Mouse (Mus musculus): Measurements from ENCODE around the gene Pdzrn4. TPM values are rescaled to one million over a fixed set of nuclear protein-coding genes. Genes with fewer than 3 reads are reported as not detected.
A peak's percentile ranks its signal among the peaks of the same experiment; 100 is the strongest.

Gene Pdzrn4
- polyA plus RNA-seq, 1 experiment from 2014 or later: 1.9 TPM

DNA sequence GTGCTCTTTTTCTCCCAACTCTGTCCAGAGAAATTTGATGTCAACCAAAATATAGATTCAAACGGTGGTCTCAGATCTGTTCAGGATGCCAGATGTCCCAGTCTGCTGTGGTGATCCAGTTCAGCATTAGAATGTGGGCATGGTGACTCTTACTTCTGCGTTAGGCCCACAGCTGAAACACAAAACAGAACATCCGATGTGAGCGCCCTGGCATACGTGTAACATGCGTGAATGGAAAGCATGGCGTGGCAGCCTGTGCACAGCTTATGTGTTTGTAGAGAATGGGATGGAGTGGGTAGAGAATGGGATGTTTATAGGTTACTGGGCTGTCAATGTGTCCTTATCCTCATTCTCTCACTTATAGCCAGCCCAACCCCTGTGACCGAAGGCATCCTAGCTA lies 52.4 kb downstream of the Pdzrn4 start:
- Histone ChIP-seq H3K4me2 (replicated peaks; ENCODE audit: low read depth, low read length) (no peak overlapping the region), H3K27me3 (ENCODE audit: control insufficient read depth, insufficient read depth, low read length) (no peaks in the 10 kb centered on the region), H3K4me1 (ENCODE audit: control insufficient read depth, insufficient read depth, low read length) (no peaks in the 10 kb centered on the region), H3K4me3 (ENCODE audit: low read length) (no peak overlapping the region), H3K27ac (ENCODE audit: low read depth, low read length) (no peak overlapping the region), H3K9me3 (ENCODE audit: control insufficient read depth, low read length) (no peaks in the 10 kb centered on the region), H3K9ac (ENCODE audit: low read depth, low read length) (no peak overlapping the region), H3K36me3 (ENCODE audit: control insufficient read depth, insufficient read depth, low read length) (no peaks in the 10 kb centered on the region)
- ATAC-seq (ENCODE audit: low FRiP score, low TSS enrichment): no peak
- WGBS: 92% methylated on average over 8 of the region's 8 CpGs

DNA sequence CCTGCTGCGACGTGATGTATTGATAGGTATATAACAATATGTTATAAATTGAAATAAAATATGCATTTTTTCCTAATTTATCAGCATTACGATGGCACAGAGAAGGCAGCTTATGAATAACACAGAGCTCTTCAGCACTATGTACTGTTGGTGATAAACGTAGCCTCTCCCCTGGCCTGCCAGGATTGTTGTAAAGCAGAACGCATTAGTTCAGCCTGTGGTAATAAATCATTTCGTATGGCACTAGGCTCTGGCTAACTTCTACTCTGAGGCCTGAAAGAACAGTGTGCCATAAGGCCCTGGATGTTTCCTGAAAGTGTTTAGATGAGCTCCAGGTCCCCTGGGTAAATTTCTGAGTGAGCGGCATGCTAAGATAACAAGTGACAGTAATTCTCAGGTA lies 55.9 kb downstream of the Pdzrn4 start:
- Histone ChIP-seq H3K9me3 (ENCODE audit: control insufficient read depth, low read length) (no peaks in the 10 kb centered on the region), H3K36me3 (ENCODE audit: control insufficient read depth, insufficient read depth, low read length) (no peaks in the 10 kb centered on the region), H3K27ac (ENCODE audit: low read depth, low read length) (no peak overlapping the region), H3K4me1 (ENCODE audit: control insufficient read depth, insufficient read depth, low read length) (no peaks in the 10 kb centered on the region), H3K27me3 (ENCODE audit: control insufficient read depth, insufficient read depth, low read length) (no peaks in the 10 kb centered on the region), H3K9ac (ENCODE audit: low read depth, low read length) (no peak overlapping the region), H3K4me3 (ENCODE audit: low read length) (no peak overlapping the region), H3K4me2 (replicated peaks; ENCODE audit: low read depth, low read length) (no peak overlapping the region)
- 56% methylated on average over 7 of the region's 7 CpGs for WGBS
- no peak for ATAC-seq (ENCODE audit: low FRiP score, low TSS enrichment)

DNA sequence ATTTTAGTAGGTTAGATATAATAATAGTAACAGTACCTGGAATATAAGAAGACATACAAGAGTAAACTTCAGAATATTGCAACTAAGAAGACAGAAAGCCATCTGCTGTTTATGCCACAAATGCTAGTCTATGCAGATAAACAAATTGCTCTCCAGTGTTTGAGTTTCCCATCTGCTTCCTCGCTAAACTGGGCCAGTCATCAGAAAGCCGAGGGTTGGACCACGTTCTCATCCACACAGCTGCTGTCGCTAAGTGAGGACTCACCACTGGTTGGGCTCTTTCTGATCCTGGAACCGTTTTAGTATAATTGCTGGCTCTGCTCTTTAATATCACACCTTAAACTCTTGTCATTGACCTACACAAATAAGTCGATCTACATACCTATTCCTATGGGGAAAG lies 85.5 kb downstream of the Pdzrn4 start:
- no peaks in the 10 kb centered on the region for H3K9me3 ChIP-seq (ENCODE audit: control insufficient read depth, low read length)
- ATAC-seq (ENCODE audit: low FRiP score, low TSS enrichment): no peak
- H3K4me2 ChIP-seq (replicated peaks; ENCODE audit: low read depth, low read length): no peak overlapping the region
- no peak overlapping the region for H3K27ac ChIP-seq (ENCODE audit: low read depth, low read length)
- no peak overlapping the region for H3K4me3 ChIP-seq (ENCODE audit: low read length)
- 85% methylated on average over 6 of the region's 6 CpGs for WGBS
- H3K4me1 ChIP-seq (ENCODE audit: control insufficient read depth, insufficient read depth, low read length): no peaks in the 10 kb centered on the region
- no peaks in the 10 kb centered on the region for H3K27me3 ChIP-seq (ENCODE audit: control insufficient read depth, insufficient read depth, low read length)
- no peaks in the 10 kb centered on the region for H3K36me3 ChIP-seq (ENCODE audit: control insufficient read depth, insufficient read depth, low read length)
- H3K9ac ChIP-seq (ENCODE audit: low read depth, low read length): no peak overlapping the region

DNA sequence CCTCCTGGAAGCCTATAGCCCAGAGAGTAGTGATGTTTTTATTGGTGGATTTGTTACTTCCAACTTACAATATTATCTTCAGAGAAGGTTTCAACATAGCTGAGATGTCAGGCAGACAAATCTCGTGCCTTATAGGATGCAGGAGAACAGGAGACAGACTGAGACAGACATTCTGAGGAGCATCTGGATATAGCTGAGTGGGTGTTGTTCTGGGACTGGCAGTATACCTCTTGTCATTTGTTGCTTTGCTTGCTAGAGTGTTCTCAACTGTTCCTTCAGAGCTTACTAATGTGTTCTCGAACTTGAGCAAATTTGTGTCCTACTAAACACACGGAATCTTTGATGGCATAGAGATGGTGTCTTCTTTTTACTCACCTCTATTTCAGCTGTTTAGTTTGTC lies 94.7 kb downstream of the Pdzrn4 start:
- H3K4me2 ChIP-seq (replicated peaks; ENCODE audit: low read depth, low read length): no peak overlapping the region
- no peaks in the 10 kb centered on the region for H3K27me3 ChIP-seq (ENCODE audit: control insufficient read depth, insufficient read depth, low read length)
- ATAC-seq (ENCODE audit: low FRiP score, low TSS enrichment): no peak
- H3K9me3 ChIP-seq (ENCODE audit: control insufficient read depth, low read length): no peaks in the 10 kb centered on the region
- H3K4me1 ChIP-seq (ENCODE audit: control insufficient read depth, insufficient read depth, low read length): no peaks in the 10 kb centered on the region
- H3K9ac ChIP-seq (ENCODE audit: low read depth, low read length): no peak overlapping the region
- no peak overlapping the region for H3K4me3 ChIP-seq (ENCODE audit: low read length)
- H3K36me3 ChIP-seq (ENCODE audit: control insufficient read depth, insufficient read depth, low read length): no peaks in the 10 kb centered on the region
- 77% methylated on average over 3 of the region's 3 CpGs for WGBS
- H3K27ac ChIP-seq (ENCODE audit: low read depth, low read length): no peak overlapping the region

DNA sequence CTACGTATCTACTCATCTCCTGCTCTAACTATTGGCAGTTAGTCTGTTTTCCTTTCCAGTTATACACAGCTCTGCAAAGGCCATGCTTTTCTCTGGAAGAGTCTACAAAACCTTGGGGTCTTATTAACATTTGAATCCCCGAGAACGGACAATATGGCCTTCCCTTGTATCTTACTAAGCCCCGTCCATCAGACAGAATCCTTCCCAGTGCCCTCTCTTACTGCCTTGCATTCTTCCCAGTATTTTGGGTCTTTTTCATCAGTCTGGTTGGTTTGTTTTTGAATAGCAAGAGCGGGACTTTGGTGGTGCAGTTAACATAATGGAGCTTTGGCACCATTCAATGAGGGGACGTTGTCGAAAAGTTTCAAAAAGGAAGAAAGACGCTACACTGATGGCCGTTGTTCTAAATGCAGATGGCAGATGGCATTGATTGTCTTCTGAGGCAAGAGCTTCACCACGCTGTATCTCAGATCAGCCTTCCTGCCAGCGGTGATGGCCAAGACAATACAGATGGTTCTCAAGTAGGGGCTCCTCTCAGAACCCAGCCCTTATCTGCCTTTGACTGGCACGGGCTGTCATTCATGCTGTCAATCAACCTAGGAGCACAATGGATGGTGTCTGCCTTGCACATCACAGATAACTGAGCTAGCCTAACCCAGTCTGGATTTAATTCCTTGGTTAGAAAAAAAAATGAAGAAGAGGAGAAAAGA lies 98.9 kb downstream of the Pdzrn4 start:
- Histone ChIP-seq H3K4me1 (ENCODE audit: control insufficient read depth, insufficient read depth, low read length) (no peaks in the 10 kb centered on the region), H3K36me3 (ENCODE audit: control insufficient read depth, insufficient read depth, low read length) (no peaks in the 10 kb centered on the region), H3K4me2 (replicated peaks; ENCODE audit: low read depth, low read length) (no peak overlapping the region), H3K9me3 (ENCODE audit: control insufficient read depth, low read length) (no peaks in the 10 kb centered on the region), H3K27me3 (ENCODE audit: control insufficient read depth, insufficient read depth, low read length) (no peaks in the 10 kb centered on the region), H3K9ac (ENCODE audit: low read depth, low read length) (no peak overlapping the region), H3K4me3 (ENCODE audit: low read length) (no peak overlapping the region), H3K27ac (ENCODE audit: low read depth, low read length) (no peak overlapping the region)
- WGBS: 94% methylated on average over 12 of the region's 12 CpGs
- no peak for ATAC-seq (ENCODE audit: low FRiP score, low TSS enrichment)

DNA sequence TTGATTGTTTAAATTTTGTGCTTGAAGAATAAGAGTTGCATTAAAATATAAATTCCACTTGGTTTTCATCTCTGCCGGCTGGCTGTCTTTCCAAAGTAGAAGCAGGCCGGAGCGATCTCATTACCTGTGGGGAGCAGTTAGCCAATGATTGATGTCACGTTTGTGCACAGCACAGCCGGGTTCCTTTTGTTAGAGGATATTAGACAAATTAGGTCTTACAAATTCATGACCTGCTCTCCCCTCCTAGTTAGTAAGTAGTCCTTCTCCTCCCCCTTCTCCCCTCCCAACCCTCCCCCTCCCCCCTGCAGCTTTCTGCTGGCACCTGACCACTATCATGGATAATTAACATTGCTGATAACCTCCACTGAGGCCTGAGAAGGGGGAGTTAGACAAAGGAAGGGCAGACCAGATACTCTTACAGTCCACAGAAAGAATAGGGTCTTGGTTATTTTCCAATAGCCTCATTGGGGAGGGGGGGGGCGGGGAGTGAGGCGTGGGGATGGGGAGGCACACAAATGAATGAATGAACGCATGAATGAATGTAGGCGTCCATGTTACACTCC lies 103.7 kb downstream of the Pdzrn4 start:
- Histone ChIP-seq H3K9me3 (ENCODE audit: control insufficient read depth, low read length) (no peaks in the 10 kb centered on the region), H3K9ac (ENCODE audit: low read depth, low read length) (no peak overlapping the region), H3K4me3 (ENCODE audit: low read length) (no peak overlapping the region), H3K4me1 (ENCODE audit: control insufficient read depth, insufficient read depth, low read length) (no peaks in the 10 kb centered on the region), H3K27ac (ENCODE audit: low read depth, low read length) (no peak overlapping the region), H3K36me3 (ENCODE audit: control insufficient read depth, insufficient read depth, low read length) (no peaks in the 10 kb centered on the region), H3K4me2 (replicated peaks; ENCODE audit: low read depth, low read length) (no peak overlapping the region), H3K27me3 (ENCODE audit: control insufficient read depth, insufficient read depth, low read length) (no peaks in the 10 kb centered on the region)
- WGBS: 49% methylated on average over 9 of the region's 9 CpGs
- 0 out of 2 replicates have a peak, but pooled peaks have one; percentile 52 for ATAC-seq (ENCODE audit: low FRiP score, low TSS enrichment)

DNA sequence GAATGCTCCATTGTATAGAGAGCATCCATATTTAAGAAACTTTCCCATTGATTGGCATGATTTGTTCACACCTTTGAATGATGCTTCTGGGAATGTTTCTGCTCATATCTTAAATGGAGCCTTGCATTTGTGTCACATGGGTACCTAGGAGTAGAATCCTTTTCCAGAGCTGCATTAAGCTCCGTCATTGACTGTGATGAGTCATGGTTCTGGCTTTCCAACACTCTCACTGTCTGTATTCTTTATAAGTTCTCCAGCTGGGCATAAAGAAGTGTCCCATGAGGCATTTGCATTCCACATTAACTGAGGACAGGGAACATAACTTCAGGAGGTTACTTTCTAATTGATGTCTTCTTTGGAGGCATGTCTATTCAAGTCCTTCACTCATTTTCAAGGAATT lies 106.1 kb downstream of the Pdzrn4 start:
- no peaks in the 10 kb centered on the region for H3K9me3 ChIP-seq (ENCODE audit: control insufficient read depth, low read length)
- no peak for ATAC-seq (ENCODE audit: low FRiP score, low TSS enrichment)
- no peak overlapping the region for H3K4me3 ChIP-seq (ENCODE audit: low read length)
- WGBS: 77% methylated on average over 1 of the region's 1 CpGs
- no peaks in the 10 kb centered on the region for H3K27me3 ChIP-seq (ENCODE audit: control insufficient read depth, insufficient read depth, low read length)
- H3K36me3 ChIP-seq (ENCODE audit: control insufficient read depth, insufficient read depth, low read length): no peaks in the 10 kb centered on the region
- H3K4me1 ChIP-seq (ENCODE audit: control insufficient read depth, insufficient read depth, low read length): no peaks in the 10 kb centered on the region
- H3K9ac ChIP-seq (ENCODE audit: low read depth, low read length): no peak overlapping the region
- H3K27ac ChIP-seq (ENCODE audit: low read depth, low read length): no peak overlapping the region
- no peak overlapping the region for H3K4me2 ChIP-seq (replicated peaks; ENCODE audit: low read depth, low read length)

DNA sequence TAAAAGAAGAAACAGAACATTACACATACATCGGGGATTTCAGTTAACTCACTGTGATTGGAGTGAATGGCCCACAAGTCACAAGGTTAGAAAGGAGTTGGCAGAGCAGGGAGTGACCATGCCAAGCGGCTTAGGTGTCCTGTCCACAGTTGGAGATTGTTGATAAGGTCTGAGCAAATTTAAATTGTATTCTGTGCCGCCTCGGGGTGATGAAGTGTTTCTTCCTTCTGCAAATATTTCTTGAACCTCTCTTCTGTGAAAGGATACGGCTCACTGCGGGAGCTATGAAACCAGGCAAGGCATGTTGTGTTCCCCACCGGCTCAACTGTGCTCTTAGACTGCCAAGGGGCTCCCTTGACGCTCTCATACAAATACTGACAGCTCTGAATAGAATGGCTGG lies 112.7 kb downstream of the Pdzrn4 start:
- WGBS: 85% methylated on average over 8 of the region's 8 CpGs
- no peak overlapping the region for H3K9ac ChIP-seq (ENCODE audit: low read depth, low read length)
- H3K4me2 ChIP-seq (replicated peaks; ENCODE audit: low read depth, low read length): no peak overlapping the region
- H3K4me1 ChIP-seq (ENCODE audit: control insufficient read depth, insufficient read depth, low read length): no peaks in the 10 kb centered on the region
- H3K9me3 ChIP-seq (ENCODE audit: control insufficient read depth, low read length): no peaks in the 10 kb centered on the region
- ATAC-seq (ENCODE audit: low FRiP score, low TSS enrichment): no peak
- H3K36me3 ChIP-seq (ENCODE audit: control insufficient read depth, insufficient read depth, low read length): no peaks in the 10 kb centered on the region
- no peaks in the 10 kb centered on the region for H3K27me3 ChIP-seq (ENCODE audit: control insufficient read depth, insufficient read depth, low read length)
- H3K4me3 ChIP-seq (ENCODE audit: low read length): no peak overlapping the region
- H3K27ac ChIP-seq (ENCODE audit: low read depth, low read length): no peak overlapping the region

DNA sequence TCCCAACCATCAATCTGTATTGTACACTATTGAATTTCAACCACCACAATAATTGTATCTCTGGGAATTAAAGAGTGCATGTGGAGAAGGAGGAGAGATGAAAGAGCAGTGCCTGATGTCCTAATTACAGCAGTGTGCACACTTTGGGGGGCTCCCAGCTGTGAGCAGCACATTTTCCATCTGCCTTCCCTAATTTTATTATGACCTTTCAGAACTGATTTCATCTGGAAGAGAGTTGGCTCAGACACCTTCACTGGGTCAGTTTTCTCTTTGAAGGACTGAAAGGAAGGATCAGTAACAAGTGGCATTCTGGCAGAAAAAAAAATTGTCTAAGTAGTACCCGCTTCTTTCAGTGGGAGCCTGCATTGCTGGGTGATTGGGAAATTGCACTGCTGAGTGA lies 119.0 kb downstream of the Pdzrn4 start:
- H3K36me3 ChIP-seq (ENCODE audit: control insufficient read depth, insufficient read depth, low read length): no peaks in the 10 kb centered on the region
- ATAC-seq (ENCODE audit: low FRiP score, low TSS enrichment): no peak
- WGBS: 75% methylated on average over 1 of the region's 1 CpGs
- no peak overlapping the region for H3K4me2 ChIP-seq (replicated peaks; ENCODE audit: low read depth, low read length)
- no peak overlapping the region for H3K27ac ChIP-seq (ENCODE audit: low read depth, low read length)
- no peaks in the 10 kb centered on the region for H3K27me3 ChIP-seq (ENCODE audit: control insufficient read depth, insufficient read depth, low read length)
- H3K9me3 ChIP-seq (ENCODE audit: control insufficient read depth, low read length): no peaks in the 10 kb centered on the region
- no peak overlapping the region for H3K9ac ChIP-seq (ENCODE audit: low read depth, low read length)
- H3K4me3 ChIP-seq (ENCODE audit: low read length): no peak overlapping the region
- H3K4me1 ChIP-seq (ENCODE audit: control insufficient read depth, insufficient read depth, low read length): no peaks in the 10 kb centered on the region

Data from kidney, embryonic 14.5 days (tissue).